Mouse (Mus musculus) adipocyte (in vitro differentiated cells): ENCODE results near the gene Lhx8.

ENCODE experiments used
- DNase-seq: peaks from one replicate; pipeline ENCODE4 v3.0.0-alpha.2; 2016; ENCODE audit warnings: low spot score

The Lhx8 gene

GRCm38 (mm10) chr3:154321921-154322574 lies 8.4 kb downstream of the Lhx8 start:
- DNase-seq = no peak

GRCm38 (mm10) chr3:154317651-154318248 lies 12.7 kb downstream of the Lhx8 start:
- no peak for DNase-seq

- DNase-seq = peak; percentile 31
Measured at GRCm38 (mm10) chr3:154305163-154305884, 25.1 kb downstream of the Lhx8 start.

- DNase-seq = no peak
Measured at GRCm38 (mm10) chr3:154301102-154301501, 29.4 kb downstream of the Lhx8 start.

GRCm38 (mm10) chr3:154300006-154300405 lies 30.5 kb downstream of the Lhx8 start:
- no peak for DNase-seq

- DNase-seq = no peak
Measured at GRCm38 (mm10) chr3:154298490-154298889, 32.0 kb downstream of the Lhx8 start.

- DNase-seq = peak; percentile 71
Measured at GRCm38 (mm10) chr3:154297499-154297898, 33.0 kb downstream of the Lhx8 start.

- no peak for DNase-seq
Measured at GRCm38 (mm10) chr3:154294924-154295834, 35.3 kb downstream of the Lhx8 start.

GRCm38 (mm10) chr3:154293839-154294490 lies 36.5 kb downstream of the Lhx8 start:
- DNase-seq = no peak

- no peak for DNase-seq
Measured at GRCm38 (mm10) chr3:154292126-154292525, 38.3 kb downstream of the Lhx8 start.

GRCm38 (mm10) chr3:154290351-154290750 lies 40.1 kb downstream of the Lhx8 start:
- no peak for DNase-seq

- DNase-seq = no peak
Measured at GRCm38 (mm10) chr3:154288429-154289069, 41.9 kb downstream of the Lhx8 start.

- DNase-seq = peak; percentile 25
Measured at GRCm38 (mm10) chr3:154287217-154287616, 43.2 kb downstream of the Lhx8 start.

- DNase-seq = no peak
Measured at GRCm38 (mm10) chr3:154285351-154285750, 45.1 kb downstream of the Lhx8 start.

- no peak for DNase-seq
Measured at GRCm38 (mm10) chr3:154284260-154284659, 46.2 kb downstream of the Lhx8 start.

- DNase-seq = no peak
Measured at GRCm38 (mm10) chr3:154274681-154275080, 55.8 kb downstream of the Lhx8 start.

- peak; percentile 62 for DNase-seq
Measured at GRCm38 (mm10) chr3:154269757-154270366, 60.6 kb downstream of the Lhx8 start.

GRCm38 (mm10) chr3:154268313-154268712 lies 62.1 kb downstream of the Lhx8 start:
- DNase-seq = no peak

GRCm38 (mm10) chr3:154257312-154257711 lies 73.1 kb downstream of the Lhx8 start:
- no peak for DNase-seq
